Mouse (Mus musculus) midbrain, embryonic 16.5 days (tissue): ENCODE data around the gene Slc28a3. TPM values are rescaled to one million over a fixed set of nuclear protein-coding genes. Genes with fewer than 3 reads are reported as not detected.

Source experiments
- ATAC-seq: fragments of 200-750 bp; cut with Nextera tagmentation; 2 replicates; pipeline ENCODE4 v1.8.0; 2017; ENCODE audit warnings: moderate TSS enrichment
- H3K27ac ChIP-seq: fragments of 300-500 bp; sonication (generic); 2 replicates; pipeline ENCODE4 v1.5.1; 2014; ENCODE audit warnings: mild to moderate bottlenecking, low read length, mixed read lengths
- H3K27me3 ChIP-seq: fragments of 300-500 bp; sonication (generic); 2 replicates; pipeline ENCODE4 v1.6.1; 2014; ENCODE audit warnings: low read depth, low read length, mixed read lengths; ENCODE audit not compliant: control insufficient read depth, insufficient read depth
- H3K36me3 ChIP-seq: fragments of 300-500 bp; sonication (generic); 2 replicates; pipeline ENCODE4 v1.6.1; 2014; ENCODE audit warnings: mild to moderate bottlenecking, low read length, moderate library complexity, mixed read lengths; ENCODE audit not compliant: control insufficient read depth, insufficient read depth
- H3K4me1 ChIP-seq: fragments of 300-500 bp; sonication (generic); 2 replicates; pipeline ENCODE4 v1.6.1; 2014; ENCODE audit warnings: mild to moderate bottlenecking, low read length, mixed read lengths; ENCODE audit not compliant: control insufficient read depth, insufficient read depth
- H3K4me2 ChIP-seq: fragments of 300-500 bp; sonication (generic); 2 replicates; pipeline ENCODE4 v1.6.1; 2014; ENCODE audit warnings: mild to moderate bottlenecking, low read length, mixed read lengths
- H3K4me3 ChIP-seq: fragments of 300-500 bp; sonication (generic); 2 replicates; pipeline ENCODE4 v1.5.1; 2014; ENCODE audit warnings: low read depth, mild to moderate bottlenecking, low read length, moderate library complexity, mixed read lengths
- H3K9ac ChIP-seq: fragments of 300-500 bp; sonication (generic); 2 replicates; pipeline ENCODE4 v1.6.1; 2014; ENCODE audit warnings: low read depth, low read length, mixed read lengths
- H3K9me3 ChIP-seq: fragments of 300-500 bp; sonication (generic); replicated peaks from 2 replicates; pipeline ENCODE4 v1.6.1; 2014; ENCODE audit warnings: mild to moderate bottlenecking, low read length, mixed read lengths; ENCODE audit not compliant: control insufficient read depth, poor library complexity, severe bottlenecking
- WGBS: fragments of 180-500 bp; shearing (Covaris S2); extraction: QIAGEN DNeasy Blood & Tissue Kit; methylation state at CpG from one replicate; pipeline ENCODE4 v1.1.7; 2014; 5-methylcytosine and 5-hydroxymethylcytosine counted together
- polyA plus RNA-seq: library from polyadenylated mRNA; unstranded; fragments of >200 nt; fragmentation: Nextera tagmentation; extraction: Ambion mirVana; gene quantifications from 2 replicates; pipeline ENCODE4 v1.2.1, GENCODE M21; 2015

Slc28a3 gene
- polyA plus RNA-seq, 1 experiment from 2014 or later: not detected

- no peak for ATAC-seq
- Histone ChIP-seq H3K9ac (no peak overlapping the region), H3K27ac (no peak overlapping the region), H3K36me3 (no peaks in the 10 kb centered on the region), H3K27me3 (no peaks in the 10 kb centered on the region), H3K9me3 (no peaks in the 10 kb centered on the region), H3K4me3 (no peak overlapping the region), H3K4me2 (no peak overlapping the region), H3K4me1 (0 out of 2 replicates have a peak, but pooled peaks cover 2% of the 10 kb centered on the region)
- WGBS: 92% methylated on average over 9 of the region's 9 CpGs
Measured at GRCm38 (mm10) chr13:58521331-58522030, 89.2 kb downstream of the Slc28a3 start.

DNA sequence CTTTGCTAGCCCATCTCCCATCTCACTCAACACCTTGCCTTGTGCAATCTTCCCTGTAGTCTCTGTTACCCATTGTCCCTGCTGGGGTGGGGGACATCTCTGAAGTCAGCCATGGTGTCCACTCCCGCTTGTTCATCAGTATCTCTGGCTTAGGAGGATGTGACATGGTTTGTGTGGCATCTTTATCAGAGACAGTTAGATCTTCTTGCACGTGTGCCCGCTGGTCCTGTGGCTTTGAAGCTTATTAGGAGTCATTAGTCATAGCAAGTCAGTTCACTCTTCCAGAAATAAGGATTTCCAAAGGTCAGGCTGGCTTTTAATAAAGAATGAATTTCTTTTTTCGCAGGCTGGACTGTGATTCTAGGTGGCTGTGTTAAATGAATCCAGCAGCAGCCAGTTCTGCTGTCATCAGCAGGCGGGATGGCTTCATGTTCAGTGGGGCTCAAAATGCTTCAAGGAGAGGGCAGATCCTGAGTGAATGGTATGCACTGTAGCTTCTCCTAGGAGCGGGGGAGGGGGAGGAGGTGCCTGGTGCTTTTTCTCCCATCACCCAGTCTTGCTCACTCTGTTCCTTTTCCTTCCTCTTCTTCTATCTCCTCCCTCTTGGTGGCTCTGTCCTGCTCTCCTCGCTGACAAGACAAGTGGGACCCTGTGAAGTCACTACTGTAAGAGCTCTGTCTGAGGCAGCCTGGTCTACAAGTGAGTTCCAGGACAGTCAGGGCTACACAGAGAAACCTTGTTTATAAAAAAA is 89.9 kb downstream of the Slc28a3 start:
- Histone ChIP-seq H3K4me1 (0 out of 2 replicates have a peak, but pooled peaks cover 2% of the 10 kb centered on the region), H3K27me3 (no peaks in the 10 kb centered on the region), H3K9ac (no peak overlapping the region), H3K36me3 (no peaks in the 10 kb centered on the region), H3K4me3 (no peak overlapping the region), H3K27ac (no peak overlapping the region), H3K4me2 (no peak overlapping the region), H3K9me3 (no peaks in the 10 kb centered on the region)
- WGBS: 61% methylated on average over 7 of the region's 7 CpGs
- no peak for ATAC-seq

DNA sequence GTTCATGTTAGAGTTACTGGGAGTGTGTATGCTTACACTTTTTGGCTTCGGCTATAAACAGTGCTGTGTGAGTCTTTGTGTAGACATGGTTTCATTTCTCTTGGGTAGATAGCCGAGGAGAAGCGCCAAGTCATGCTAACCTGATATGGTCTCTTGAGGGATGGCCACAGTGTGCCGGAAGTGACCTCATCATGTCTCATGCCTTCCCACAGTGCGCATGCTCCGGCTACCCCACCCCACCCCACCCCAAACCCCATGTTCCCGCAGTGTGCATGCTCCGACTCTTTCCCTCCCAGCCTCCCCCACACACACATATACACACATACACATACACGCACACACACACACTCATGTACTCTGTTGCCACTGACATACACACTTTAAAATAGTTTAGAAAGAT is 90.6 kb downstream of the Slc28a3 start:
- 87% methylated on average over 9 of the region's 9 CpGs for WGBS
- Histone ChIP-seq H3K27me3 (no peaks in the 10 kb centered on the region), H3K4me2 (no peak overlapping the region), H3K9me3 (no peaks in the 10 kb centered on the region), H3K4me3 (no peak overlapping the region), H3K27ac (no peak overlapping the region), H3K4me1 (0 out of 2 replicates have a peak, but pooled peaks cover 2% of the 10 kb centered on the region), H3K9ac (no peak overlapping the region), H3K36me3 (no peaks in the 10 kb centered on the region)
- no peak for ATAC-seq

DNA sequence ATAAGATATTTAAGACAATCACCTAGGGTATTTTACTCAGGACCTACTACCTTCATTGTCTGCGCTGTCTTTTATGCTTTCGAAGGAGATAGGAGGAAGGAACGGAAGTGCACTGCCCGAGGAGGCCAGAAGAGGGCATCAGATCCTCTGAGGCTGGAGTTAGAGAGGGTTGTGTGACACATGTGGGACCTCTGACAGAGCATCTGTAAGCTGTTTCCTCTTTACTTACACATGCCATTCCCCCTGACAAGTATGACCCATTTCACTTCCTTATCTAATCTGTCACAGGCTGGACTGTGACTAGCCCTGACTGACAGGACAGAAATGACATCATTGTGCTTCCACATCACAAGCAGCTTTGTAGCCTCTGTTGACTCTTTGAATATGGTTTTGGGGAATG is 94.4 kb downstream of the Slc28a3 start:
- no peak for ATAC-seq
- H3K4me3 ChIP-seq: no peak overlapping the region
- no peak overlapping the region for H3K27ac ChIP-seq
- H3K9me3 ChIP-seq: no peaks in the 10 kb centered on the region
- H3K9ac ChIP-seq: no peak overlapping the region
- no peak overlapping the region for H3K4me2 ChIP-seq
- H3K36me3 ChIP-seq: no peaks in the 10 kb centered on the region
- WGBS: over 99% methylated on average over 4 of the region's 4 CpGs
- 0 out of 2 replicates have a peak, but pooled peaks cover 2% of the 10 kb centered on the region for H3K4me1 ChIP-seq
- no peaks in the 10 kb centered on the region for H3K27me3 ChIP-seq

GRCm38 (mm10) chr13:58515635-58516034 is 95.0 kb downstream of the Slc28a3 start:
- 82% methylated on average over 5 of the region's 5 CpGs for WGBS
- Histone ChIP-seq H3K4me2 (no peak overlapping the region), H3K9ac (no peak overlapping the region), H3K4me1 (0 out of 2 replicates have a peak, but pooled peaks cover 1% of the 10 kb centered on the region), H3K27ac (no peak overlapping the region), H3K36me3 (no peaks in the 10 kb centered on the region), H3K4me3 (no peak overlapping the region), H3K27me3 (no peaks in the 10 kb centered on the region), H3K9me3 (no peaks in the 10 kb centered on the region)
- ATAC-seq: no peak

DNA sequence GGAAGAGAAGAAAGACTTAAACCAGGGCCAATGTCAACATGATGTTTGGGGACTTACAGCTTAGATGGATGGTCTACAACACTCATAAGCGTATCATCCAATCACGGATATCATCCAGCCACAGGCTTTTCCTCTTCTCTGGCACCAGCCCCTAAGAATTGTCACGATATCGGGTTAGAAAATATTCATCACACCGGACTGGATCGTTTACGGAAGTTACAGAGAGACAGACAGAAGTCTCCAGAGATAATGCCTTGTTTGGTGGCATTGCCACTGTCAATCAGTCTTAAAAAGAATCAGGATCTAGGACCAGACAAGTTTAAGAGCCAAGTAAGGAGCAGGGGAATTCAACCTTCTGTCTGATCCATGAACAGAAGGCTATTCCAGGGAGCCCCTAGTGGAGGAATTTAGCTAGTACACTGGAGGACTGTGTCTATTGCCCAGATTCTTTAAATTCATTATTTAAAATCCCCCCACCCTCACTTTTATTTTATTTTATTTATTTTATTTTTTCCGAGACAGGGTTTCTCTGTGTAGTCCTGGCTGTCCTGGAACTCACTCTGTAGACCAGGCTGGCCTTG is 96.4 kb downstream of the Slc28a3 start:
- no peak for ATAC-seq
- Histone ChIP-seq H3K9me3 (no peaks in the 10 kb centered on the region), H3K9ac (no peak overlapping the region), H3K4me1 (no peaks in the 10 kb centered on the region), H3K27me3 (no peaks in the 10 kb centered on the region), H3K27ac (no peak overlapping the region), H3K4me2 (no peak overlapping the region), H3K36me3 (no peaks in the 10 kb centered on the region), H3K4me3 (no peak overlapping the region)
- WGBS: 87% methylated on average over 8 of the region's 8 CpGs

GRCm38 (mm10) chr13:58511926-58512325 is 98.8 kb downstream of the Slc28a3 start:
- Histone ChIP-seq H3K36me3 (no peaks in the 10 kb centered on the region), H3K9me3 (no peaks in the 10 kb centered on the region), H3K4me3 (no peak overlapping the region), H3K9ac (no peak overlapping the region), H3K27me3 (no peaks in the 10 kb centered on the region), H3K27ac (no peak overlapping the region), H3K4me2 (no peak overlapping the region), H3K4me1 (peaks cover 5% of the 10 kb centered on the region; the same call in 1 of the 2 replicates)
- ATAC-seq: no peak
- 85% methylated on average over 2 of the region's 2 CpGs for WGBS

DNA sequence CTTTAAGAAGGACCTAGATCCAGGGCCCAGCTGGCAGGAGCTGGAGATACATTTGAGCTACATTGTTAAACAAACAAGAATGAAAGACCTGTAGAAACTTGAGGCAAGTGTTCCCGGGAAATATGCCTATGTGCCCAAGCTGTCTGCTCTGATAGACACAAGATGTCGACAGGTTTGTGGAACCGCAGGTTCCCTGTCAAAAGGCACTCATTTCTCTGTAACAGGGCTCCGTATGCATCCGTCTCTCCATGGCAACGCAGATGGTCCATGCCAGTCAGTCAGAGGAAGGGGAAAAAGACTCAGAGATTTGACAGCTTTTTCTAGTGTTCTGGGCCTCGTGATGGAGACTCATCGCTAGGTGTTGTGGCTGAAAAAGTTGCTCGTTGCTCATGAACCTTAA is 99.4 kb downstream of the Slc28a3 start:
- WGBS: 79% methylated on average over 9 of the region's 9 CpGs

GRCm38 (mm10) chr13:58509241-58509640 is 101.4 kb downstream of the Slc28a3 start:
- H3K9me3 ChIP-seq: no peaks in the 10 kb centered on the region
- H3K4me1 ChIP-seq: peaks cover 5% of the 10 kb centered on the region
- H3K4me2 ChIP-seq: no peak overlapping the region
- ATAC-seq: no peak
- no peaks in the 10 kb centered on the region for H3K36me3 ChIP-seq
- no peak overlapping the region for H3K27ac ChIP-seq
- WGBS: 62% methylated on average over 3 of the region's 3 CpGs
- no peak overlapping the region for H3K9ac ChIP-seq
- H3K27me3 ChIP-seq: no peaks in the 10 kb centered on the region
- no peak overlapping the region for H3K4me3 ChIP-seq

More for the DNA sequence above, 99.4 kb downstream of the Slc28a3 start:
- Histone ChIP-seq H3K9me3 (no peaks in the 10 kb centered on the region), H3K27me3 (no peaks in the 10 kb centered on the region), H3K27ac (no peak overlapping the region), H3K9ac (no peak overlapping the region), H3K4me3 (no peak overlapping the region), H3K36me3 (no peaks in the 10 kb centered on the region), H3K4me2 (no peak overlapping the region), H3K4me1 (peaks cover 5% of the 10 kb centered on the region; the same call in 1 of the 2 replicates)
- ATAC-seq: no peak
